In genomic region chr11:58957226-58957914, GRCm38 (mm10) we compare ENCODE assay signal across 9 mouse cellular contexts. TPM values are rescaled to one million over a fixed set of nuclear protein-coding genes. Genes with fewer than 3 reads are reported as not detected.
DNase-seq lines count a peak whose midpoint lies in the region; ATAC-seq lines count a peak whose summit lies in the region.
"Had no signal": no experiment of that assay in that cellular context is flagged by ENCODE, and none has a peak within 500 bp of the region (broad histone marks: within the 10 kb centered on the region; RNA-seq: fewer than 3 reads in every experiment).

No protein-coding gene starts in this region.

- H3K4me3 ChIP-seq in kidney, embryonic 14.5 days (ENCODE audit: low read length), result no peak overlapping the region; the same call in 1 of the 2 replicates
- no peak overlapping the region for H3K4me3 ChIP-seq in embryonic facial prominence, embryonic 11.5 days (ENCODE audit: low read depth, low read length)
- H3K4me3 ChIP-seq in hindbrain, embryonic 12.5 days, result peak overlapping the region; percentile 87
- peak overlapping the region; percentile 53 for H3K4me3 ChIP-seq in midbrain, embryonic 14.5 days (replicated peaks; ENCODE audit: low read depth, low read length)

- H3K27ac ChIP-seq in kidney, embryonic 14.5 days (ENCODE audit: low read depth, low read length), result no peak overlapping the region
- H3K27ac ChIP-seq in embryonic facial prominence, embryonic 11.5 days (replicated peaks; ENCODE audit: low read depth, low read length), result no peak overlapping the region
- H3K27ac ChIP-seq in hindbrain, embryonic 12.5 days, result no peak overlapping the region
- 0 out of 2 replicates have a peak overlapping the region, but pooled peaks have one; percentile 20 for H3K27ac ChIP-seq in midbrain, embryonic 14.5 days (replicated peaks; ENCODE audit: low read depth, low read length)

- H3K4me1 ChIP-seq in kidney, embryonic 14.5 days (ENCODE audit: control insufficient read depth, insufficient read depth, low read length), result peaks cover 21% of the 10 kb centered on the region; the same call in 1 of the 2 replicates
- no peaks in the 10 kb centered on the region; the same call in 1 of the 2 replicates for H3K4me1 ChIP-seq in embryonic facial prominence, embryonic 11.5 days (ENCODE audit: control insufficient read depth, insufficient read depth, low read length)
- H3K4me1 ChIP-seq in hindbrain, embryonic 12.5 days, result peaks cover 42% of the 10 kb centered on the region
- peaks cover 35% of the 10 kb centered on the region for H3K4me1 ChIP-seq in midbrain, embryonic 14.5 days (ENCODE audit: control insufficient read depth, insufficient read depth, low read length)

- intact Hi-C loops in gastrocnemius, postnatal 14 days (cut with DNase I; ENCODE audit: low total_unique reads), result no loop called here

- ATAC-seq in kidney, embryonic 14.5 days (ENCODE audit: low FRiP score, low TSS enrichment), result no peak
- ATAC-seq in embryonic facial prominence, embryonic 11.5 days (replicated peaks; ENCODE audit: insufficient number of reproducible peaks, low FRiP score, low TSS enrichment, low read depth), result no peak
- no peak for ATAC-seq in hindbrain, embryonic 12.5 days (ENCODE audit: low FRiP score)
- ATAC-seq in midbrain, embryonic 14.5 days (ENCODE audit: low FRiP score, low TSS enrichment), result no peak
- no peak for ATAC-seq in CD4-positive, CD25-positive, alpha-beta regulatory T cell, adult 4 months
- ATAC-seq: Patski had no signal

- DNase-seq in kidney, adult 18-20 months, result no peak
- DNase-seq in embryonic facial prominence, embryonic 11.5 days (ENCODE audit: low spot score), result no peak
- no peak for DNase-seq in midbrain, embryonic 14.5 days
- no peak for DNase-seq in gastrocnemius, postnatal 14 days
- DNase-seq in layer of hippocampus, postnatal 10 days (ENCODE audit: low spot score in 2 of 2), result no peak

- peaks cover 4% of the 10 kb centered on the region for H3K27me3 ChIP-seq in kidney, embryonic 14.5 days (ENCODE audit: control insufficient read depth, insufficient read depth, low read length)
- peaks cover 5% of the 10 kb centered on the region; the same call in 1 of the 2 replicates for H3K27me3 ChIP-seq in embryonic facial prominence, embryonic 11.5 days (ENCODE audit: control insufficient read depth, insufficient read depth, low read length)
- peaks cover 10% of the 10 kb centered on the region; the same call in 1 of the 2 replicates for H3K27me3 ChIP-seq in hindbrain, embryonic 12.5 days
- no peaks in the 10 kb centered on the region for H3K27me3 ChIP-seq in midbrain, embryonic 14.5 days (ENCODE audit: control insufficient read depth, insufficient read depth, low read length)
- H3K27me3 ChIP-seq: Patski had no signal

- peak overlapping the region; percentile 93; the same call in 1 of the 2 replicates for H3K9ac ChIP-seq in kidney, embryonic 14.5 days (ENCODE audit: low read depth, low read length)
- H3K9ac ChIP-seq in embryonic facial prominence, embryonic 11.5 days (replicated peaks; ENCODE audit: low read length), result peak overlapping the region; percentile 10; the same call in 1 of the 2 replicates
- H3K9ac ChIP-seq in hindbrain, embryonic 12.5 days, result peak overlapping the region; percentile 91
- peak overlapping the region; percentile 71 for H3K9ac ChIP-seq in midbrain, embryonic 14.5 days (replicated peaks; ENCODE audit: low read length)

- H3K36me3 ChIP-seq in kidney, embryonic 14.5 days (ENCODE audit: control insufficient read depth, insufficient read depth, low read length), result peaks cover 11% of the 10 kb centered on the region
- no peaks in the 10 kb centered on the region for H3K36me3 ChIP-seq in embryonic facial prominence, embryonic 11.5 days (replicated peaks; ENCODE audit: control insufficient read depth, insufficient read depth, low read depth, low read length)
- 0 out of 2 replicates have a peak, but pooled peaks cover 4% of the 10 kb centered on the region for H3K36me3 ChIP-seq in hindbrain, embryonic 12.5 days
- peaks cover 11% of the 10 kb centered on the region for H3K36me3 ChIP-seq in midbrain, embryonic 14.5 days (ENCODE audit: control insufficient read depth, insufficient read depth, low read length)

- H3K4me2 ChIP-seq in kidney, embryonic 14.5 days (replicated peaks; ENCODE audit: low read depth, low read length), result peak overlapping the region; percentile 87; the same call in 1 of the 2 replicates
- no peak overlapping the region for H3K4me2 ChIP-seq in embryonic facial prominence, embryonic 11.5 days (ENCODE audit: low read depth, low read length)
- H3K4me2 ChIP-seq in hindbrain, embryonic 12.5 days (replicated peaks), result peak overlapping the region; percentile 95
- peak overlapping the region; percentile 64 for H3K4me2 ChIP-seq in midbrain, embryonic 14.5 days (ENCODE audit: low read length)

- H3K9me3 ChIP-seq in kidney, embryonic 14.5 days (ENCODE audit: control insufficient read depth, low read length), result peaks cover 9% of the 10 kb centered on the region
- H3K9me3 ChIP-seq in embryonic facial prominence, embryonic 11.5 days (replicated peaks; ENCODE audit: control insufficient read depth, low read length), result no peaks in the 10 kb centered on the region
- peaks cover 4% of the 10 kb centered on the region; the same call in 1 of the 2 replicates for H3K9me3 ChIP-seq in hindbrain, embryonic 12.5 days (replicated peaks)
- H3K9me3 ChIP-seq in midbrain, embryonic 14.5 days (ENCODE audit: control insufficient read depth, low read length), result peaks cover 7% of the 10 kb centered on the region

- 82% methylated on average over 5 of the region's 5 CpGs for WGBS in kidney, embryonic 14.5 days
- 89% methylated on average over 5 of the region's 5 CpGs for whole genome bisulfite sequencing in embryonic facial prominence, embryonic 11.5 days
- 90% methylated on average over 5 of the region's 5 CpGs for WGBS in hindbrain, embryonic 12.5 days
- WGBS in midbrain, embryonic 14.5 days, result 80% methylated on average over 5 of the region's 5 CpGs

RNA-seq across cellular contexts. Expression of gene Hist3h2a, which starts 2.9 kb away (rescaled TPM):
- polyA plus RNA-seq in kidney, embryonic 14.5 days (2014; fragmentation: Nextera tagmentation; extraction: Ambion mirVana), result 31.8 and 32.7 TPM in 2 replicates
- polyA plus RNA-seq in embryonic facial prominence, embryonic 11.5 days (2014; fragmentation: Nextera tagmentation; extraction: Ambion mirVana), result 33.0 and 35.0 TPM in 2 replicates
- polyA plus RNA-seq in hindbrain, embryonic 12.5 days (2016; fragmentation: Nextera tagmentation; extraction: Ambion mirVana), result 90.1 and 95.9 TPM in 2 replicates
- polyA plus RNA-seq in midbrain, embryonic 14.5 days (2014; fragmentation: Nextera tagmentation; extraction: Ambion mirVana), result 129 and 130 TPM in 2 replicates
- polyA plus RNA-seq in CD4-positive, CD25-positive, alpha-beta regulatory T cell, adult 4 months (2017; shearing (Covaris generic)), result 10 to 100 TPM in 1 of 2 experiments, 1 to 10 TPM in 1; 9.6 to 10.3 TPM
- 10 to 100 TPM; 15.1 to 16.8 TPM for total RNA-seq in gastrocnemius, postnatal 14 days (2021)
- 10 to 100 TPM; 59.3 to 61.6 TPM for total RNA-seq in layer of hippocampus, postnatal 10 days (2021)

RNA-seq across cellular contexts. Expression of gene Trim17, which starts 2.9 kb away (rescaled TPM):
- polyA plus RNA-seq in kidney, embryonic 14.5 days (2014; fragmentation: Nextera tagmentation; extraction: Ambion mirVana), result 0.63 and 0.65 TPM in 2 replicates
- 0.14 and 0.39 TPM in 2 replicates for polyA plus RNA-seq in embryonic facial prominence, embryonic 11.5 days (2014; fragmentation: Nextera tagmentation; extraction: Ambion mirVana)
- polyA plus RNA-seq in hindbrain, embryonic 12.5 days (2016; fragmentation: Nextera tagmentation; extraction: Ambion mirVana), result 1.2 and 1.5 TPM in 2 replicates
- polyA plus RNA-seq in midbrain, embryonic 14.5 days (2014; fragmentation: Nextera tagmentation; extraction: Ambion mirVana), result 1.1 and 1.3 TPM in 2 replicates
- under 1 TPM; 0.28 to 0.46 TPM for polyA plus RNA-seq in CD4-positive, CD25-positive, alpha-beta regulatory T cell, adult 4 months (2017; shearing (Covaris generic))
- under 1 TPM in 1 of 2 experiments, not detected in 1; 0.29 TPM for total RNA-seq in gastrocnemius, postnatal 14 days (2021)
- total RNA-seq in layer of hippocampus, postnatal 10 days (2021), result 1 to 10 TPM; 2.9 to 3.7 TPM

RNA-seq across cellular contexts. Expression of gene Hist3h2ba, which starts 8.7 kb away (rescaled TPM):
- 29.9 and 146 TPM in 2 replicates for polyA plus RNA-seq in kidney, embryonic 14.5 days (2014; fragmentation: Nextera tagmentation; extraction: Ambion mirVana)
- 45.1 and 52.2 TPM in 2 replicates for polyA plus RNA-seq in embryonic facial prominence, embryonic 11.5 days (2014; fragmentation: Nextera tagmentation; extraction: Ambion mirVana)
- 149 and 154 TPM in 2 replicates for polyA plus RNA-seq in hindbrain, embryonic 12.5 days (2016; fragmentation: Nextera tagmentation; extraction: Ambion mirVana)
- polyA plus RNA-seq in midbrain, embryonic 14.5 days (2014; fragmentation: Nextera tagmentation; extraction: Ambion mirVana), result 239 and 784 TPM in 2 replicates
- polyA plus RNA-seq in CD4-positive, CD25-positive, alpha-beta regulatory T cell, adult 4 months (2017; shearing (Covaris generic)), result 1 to 10 TPM; 4.9 to 6.6 TPM
- total RNA-seq in gastrocnemius, postnatal 14 days (2021), result 1 to 10 TPM; 2.1 to 3.7 TPM
- 100 to 1,000 TPM; 146 to 155 TPM for total RNA-seq in layer of hippocampus, postnatal 10 days (2021)

RNA-seq across cellular contexts. Expression of gene Rnf187, which starts 18.7 kb away (rescaled TPM):
- 229 and 304 TPM in 2 replicates for polyA plus RNA-seq in kidney, embryonic 14.5 days (2014; fragmentation: Nextera tagmentation; extraction: Ambion mirVana)
- 315 and 331 TPM in 2 replicates for polyA plus RNA-seq in embryonic facial prominence, embryonic 11.5 days (2014; fragmentation: Nextera tagmentation; extraction: Ambion mirVana)
- polyA plus RNA-seq in hindbrain, embryonic 12.5 days (2016; fragmentation: Nextera tagmentation; extraction: Ambion mirVana), result 498 and 513 TPM in 2 replicates
- 641 and 678 TPM in 2 replicates for polyA plus RNA-seq in midbrain, embryonic 14.5 days (2014; fragmentation: Nextera tagmentation; extraction: Ambion mirVana)
- polyA plus RNA-seq in CD4-positive, CD25-positive, alpha-beta regulatory T cell, adult 4 months (2017; shearing (Covaris generic)), result 10 to 100 TPM in 1 of 2 experiments, 1 to 10 TPM in 1; 10.0 to 18.7 TPM
- total RNA-seq in gastrocnemius, postnatal 14 days (2021), result 100 to 1,000 TPM; 126 to 139 TPM
- 100 to 1,000 TPM; 453 to 458 TPM for total RNA-seq in layer of hippocampus, postnatal 10 days (2021)

RNA-seq across cellular contexts. Expression of gene Trim11, which starts 20.5 kb away (rescaled TPM):
- polyA plus RNA-seq in kidney, embryonic 14.5 days (2014; fragmentation: Nextera tagmentation; extraction: Ambion mirVana), result 16.7 and 19.8 TPM in 2 replicates
- polyA plus RNA-seq in embryonic facial prominence, embryonic 11.5 days (2014; fragmentation: Nextera tagmentation; extraction: Ambion mirVana), result 15.0 and 18.4 TPM in 2 replicates
- 19.3 and 19.5 TPM in 2 replicates for polyA plus RNA-seq in hindbrain, embryonic 12.5 days (2016; fragmentation: Nextera tagmentation; extraction: Ambion mirVana)
- polyA plus RNA-seq in midbrain, embryonic 14.5 days (2014; fragmentation: Nextera tagmentation; extraction: Ambion mirVana), result 18.6 and 20.8 TPM in 2 replicates
- polyA plus RNA-seq in CD4-positive, CD25-positive, alpha-beta regulatory T cell, adult 4 months (2017; shearing (Covaris generic)), result 10 to 100 TPM; 23.7 to 27.1 TPM
- 1 to 10 TPM; 9.3 to 9.6 TPM for total RNA-seq in gastrocnemius, postnatal 14 days (2021)
- total RNA-seq in layer of hippocampus, postnatal 10 days (2021), result 10 to 100 TPM; 24.7 to 28.6 TPM

Comparison
In these comparisons a context has a peak if more than half of its experiments do, and no peak if none do; other contexts are left out.
1. H3K4me3 ChIP-seq: peak in hindbrain, embryonic 12.5 days (single experiment) and midbrain, embryonic 14.5 days (single experiment); none in kidney, embryonic 14.5 days (single experiment) and embryonic facial prominence, embryonic 11.5 days (single experiment).
2. H3K9ac ChIP-seq: peak in every context shown above with its lines; median percentile 93 in kidney, embryonic 14.5 days; 91 in hindbrain, embryonic 12.5 days; 71 in midbrain, embryonic 14.5 days; 10 in embryonic facial prominence, embryonic 11.5 days.